Mouse (Mus musculus): ENCODE measurements around the gene Arhgef6.

DNA sequence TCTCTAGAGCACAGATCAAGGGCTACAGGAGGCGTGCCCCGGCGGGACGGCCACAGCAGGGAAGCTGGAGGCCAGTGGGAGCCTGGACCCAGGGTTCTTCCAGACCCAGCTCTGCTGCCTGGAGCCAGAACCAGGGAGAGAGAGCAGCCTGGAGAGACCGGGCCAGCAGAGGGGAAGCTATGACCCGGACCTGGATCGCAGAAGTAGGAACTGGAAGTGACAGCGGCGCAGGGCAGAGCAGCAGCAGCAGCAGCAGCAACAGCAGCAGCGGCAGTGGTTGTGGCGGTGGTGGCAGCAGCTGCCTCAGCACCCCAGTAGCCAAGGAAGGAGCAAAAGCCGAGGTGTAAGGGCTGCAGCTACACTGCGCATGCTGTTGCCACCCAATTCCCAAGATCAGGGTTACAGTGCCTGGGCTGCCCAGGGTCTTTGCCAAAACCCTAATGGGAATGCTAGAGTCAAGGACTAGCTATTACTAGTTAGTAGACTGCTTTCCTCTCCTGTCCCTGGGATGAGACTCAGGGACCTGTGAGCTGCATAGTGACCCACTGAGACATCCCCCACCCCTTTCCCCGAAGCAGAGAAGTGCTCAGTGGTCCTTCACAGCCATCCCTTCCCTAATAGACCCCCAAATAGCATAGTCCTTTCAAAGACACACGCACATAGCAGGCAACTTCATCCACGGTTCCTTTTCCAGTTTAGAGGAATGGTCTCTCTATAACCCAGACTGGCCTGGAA is 11.9 kb downstream of the Arhgef6 start:
- TF ChIP-seq CTCF (IDR thresholded peaks at IDR 0.05; ENCODE audit: insufficient read depth, low read length) (no peak), POLR2A (IDR thresholded peaks at IDR 0.05; ENCODE audit: borderline replicate concordance, extremely low read depth, low read depth, low read length) (peak; percentile 52; the same call in 1 of the 2 replicates)
